Mouse (Mus musculus) lung, embryonic 15.5 days (tissue): ENCODE measurements around the gene Ube2g2. TPM values are rescaled to one million over a fixed set of nuclear protein-coding genes. Genes with fewer than 3 reads are reported as not detected.
"Not testable (repeated sequence)": the region's sequence is repeated elsewhere in the genome, so short reads cannot be mapped to it uniquely, and the experiment has no call there.

ENCODE experiments used
- ATAC-seq: fragments of 200-750 bp; cut with Nextera tagmentation; 2 replicates; pipeline ENCODE4 v1.8.0; 2017; ENCODE audit warnings: moderate number of reproducible peaks, borderline replicate concordance; ENCODE audit not compliant: low FRiP score, low TSS enrichment; ENCODE audit errors: extremely low read depth
- H3K27ac ChIP-seq: fragments of 300-500 bp; sonication (generic); 2 replicates; pipeline ENCODE4 v1.5.1; 2015; ENCODE audit warnings: moderate library complexity, mild to moderate bottlenecking, inconsistent platforms
- H3K27me3 ChIP-seq: fragments of 300-500 bp; sonication (generic); 2 replicates; pipeline ENCODE4 v1.6.1; 2015; ENCODE audit warnings: inconsistent platforms
- H3K36me3 ChIP-seq: fragments of 300-500 bp; sonication (generic); 2 replicates; pipeline ENCODE4 v1.6.1; 2015; ENCODE audit warnings: inconsistent platforms
- H3K4me1 ChIP-seq: fragments of 300-500 bp; sonication (generic); 2 replicates; pipeline ENCODE4 v1.6.1; 2015; ENCODE audit warnings: inconsistent platforms
- H3K4me2 ChIP-seq: fragments of 300-500 bp; sonication (generic); 2 replicates; pipeline ENCODE4 v1.6.1; 2015; ENCODE audit warnings: inconsistent platforms, mild to moderate bottlenecking, moderate library complexity
- H3K4me3 ChIP-seq: fragments of 300-500 bp; sonication (generic); 2 replicates; pipeline ENCODE4 v1.5.1; 2015; ENCODE audit warnings: mild to moderate bottlenecking, inconsistent platforms
- H3K9ac ChIP-seq: fragments of 300-500 bp; sonication (generic); 2 replicates; pipeline ENCODE4 v1.6.1; 2015; ENCODE audit warnings: inconsistent platforms
- H3K9me3 ChIP-seq: fragments of 300-500 bp; sonication (generic); 2 replicates; pipeline ENCODE4 v1.6.1; 2016; ENCODE audit warnings: inconsistent platforms
- WGBS: fragments of 180-500 bp; shearing (Covaris S2); methylation state at CpG from one replicate; pipeline ENCODE4 v1.1.7; 2015; 5-methylcytosine and 5-hydroxymethylcytosine counted together
- microRNA counts: library from miRNA; unstranded; fragments of <30 nt; microRNA quantifications from one replicate; lab custom pipeline; 2016
- microRNA-seq: library from miRNA; unstranded; fragments of <30 nt; microRNA quantifications from one replicate; pipeline ENCODE4, GENCODE M21; 2016
- polyA plus RNA-seq: library from polyadenylated mRNA; unstranded; fragments of >200 nt; fragmentation: Nextera tagmentation; extraction: Ambion mirVana; gene quantifications from 2 replicates; pipeline ENCODE4 v1.2.1, GENCODE M21; 2015

The Ube2g2 gene
- polyA plus RNA-seq, 1 experiment from 2014 or later: 74.3 TPM

DNA sequence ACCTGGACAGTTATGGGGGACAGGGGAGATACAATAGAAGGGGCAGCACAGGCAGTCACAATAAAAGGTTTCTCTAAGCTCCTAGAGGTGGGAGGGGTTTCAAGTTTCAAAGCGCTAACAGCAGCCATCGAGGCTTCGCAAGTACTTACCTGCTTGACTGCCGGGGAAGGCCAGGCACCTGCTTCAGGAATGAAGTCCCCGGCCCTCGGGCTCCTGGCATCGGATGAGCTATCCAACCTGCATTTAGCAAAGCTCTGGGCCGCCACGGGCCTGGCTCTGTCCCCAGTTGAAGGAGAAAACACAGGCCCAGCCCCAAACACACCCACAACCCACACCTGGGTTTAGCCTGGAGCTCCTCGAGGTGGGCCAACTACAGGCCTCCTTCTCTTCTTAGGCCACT is 64.9 kb downstream of the Ube2g2 start:
- no peak overlapping the region for H3K27ac ChIP-seq
- no peak for ATAC-seq
- WGBS: 17% methylated on average over 10 of the region's 10 CpGs
- peaks cover 13% of the 10 kb centered on the region for H3K4me1 ChIP-seq
- no peaks in the 10 kb centered on the region for H3K9me3 ChIP-seq
- no peak overlapping the region for H3K4me3 ChIP-seq
- H3K27me3 ChIP-seq: peaks cover 50% of the 10 kb centered on the region
- H3K4me2 ChIP-seq: no peak overlapping the region
- no peak overlapping the region for H3K9ac ChIP-seq
- H3K36me3 ChIP-seq: no peaks in the 10 kb centered on the region

GRCm38 (mm10) chr10:77690356-77690807 is 68.3 kb downstream of the Ube2g2 start, which contains the start of gene Gm19402:
Gm19402 (minus strand) TSS chr10:77690757.
- H3K4me3 ChIP-seq, H3K27ac ChIP-seq, H3K4me2 ChIP-seq, H3K36me3 ChIP-seq, H3K9ac ChIP-seq, ATAC-seq, H3K9me3 ChIP-seq: not testable (repeated sequence)
- peaks cover 13% of the 10 kb centered on the region for H3K4me1 ChIP-seq
- WGBS: 71% methylated on average over 3 of the region's 3 CpGs
- peaks cover 26% of the 10 kb centered on the region for H3K27me3 ChIP-seq

MicroRNAs encoded within 50 kb of the gene (microRNA counts, 519-probe panel; counts per million panel counts)
- 1,639 counts per million, percentile 9 among the panel's probes with 10 or more counts for microRNA mmu-miR-1930 (lab: Ali Mortazavi, UCI)

Small RNA genes within 50 kb of the gene (microRNA-seq; reads per million reads assigned to microRNA genes)
- 9.6 reads per million, percentile 28 among the genes with 10 or more reads in this experiment for gene Mir1930

Other genes with a start within 250 kb of the Ube2g2 start
- gene Adarb1, start 204.0 kb upstream of the Ube2g2 start, polyA plus RNA-seq: 37.7 and 41.0 TPM in 2 replicates
- 35.1 and 38.0 TPM in 2 replicates for gene Fam207a, start 106.5 kb upstream of the Ube2g2 start, polyA plus RNA-seq
- 3.7 and 5.3 TPM in 2 replicates for gene Itgb2, start 92.0 kb upstream of the Ube2g2 start, polyA plus RNA-seq
- 118 and 122 TPM in 2 replicates for gene Pttg1ip, start 40.6 kb upstream of the Ube2g2 start, polyA plus RNA-seq
- 350 and 361 TPM in 2 replicates for gene Sumo3, start 16.2 kb upstream of the Ube2g2 start, polyA plus RNA-seq
- gene Gm49325, start 16.1 kb upstream of the Ube2g2 start, polyA plus RNA-seq: 0.99 and 1.9 TPM in 2 replicates
- 0.08 and 0.19 TPM in 2 replicates for gene Tspear, start 64.3 kb downstream of the Ube2g2 start, polyA plus RNA-seq
- not detected in 2 replicates for gene Gm19402, start 68.5 kb downstream of the Ube2g2 start, polyA plus RNA-seq
- gene Gm9508, start 75.0 kb downstream of the Ube2g2 start, polyA plus RNA-seq: not detected in 2 replicates
- gene Gm10272, start 84.4 kb downstream of the Ube2g2 start, polyA plus RNA-seq: not detected in 2 replicates
- gene Gm10024, start 89.2 kb downstream of the Ube2g2 start, polyA plus RNA-seq: not detected in 2 replicates
- not detected in 2 replicates for gene Gm10142, start 93.5 kb downstream of the Ube2g2 start, polyA plus RNA-seq
- not detected in 2 replicates for gene Krtap12-1, start 98.3 kb downstream of the Ube2g2 start, polyA plus RNA-seq
- not detected in 2 replicates for gene Gm10100, start 104.2 kb downstream of the Ube2g2 start, polyA plus RNA-seq
- not detected in 2 replicates for gene Gm18596, start 120.4 kb downstream of the Ube2g2 start, polyA plus RNA-seq
- gene Gm9736, start 129.1 kb downstream of the Ube2g2 start, polyA plus RNA-seq: not detected in 2 replicates
- gene Gm3233, start 137.4 kb downstream of the Ube2g2 start, polyA plus RNA-seq: not detected in 2 replicates
- gene Gm3238, start 149.1 kb downstream of the Ube2g2 start, polyA plus RNA-seq: not detected in 2 replicates
- gene Gm7138, start 154.7 kb downstream of the Ube2g2 start, polyA plus RNA-seq: not detected in 2 replicates
- gene Gm3250, start 160.3 kb downstream of the Ube2g2 start, polyA plus RNA-seq: not detected in 2 replicates
- not detected in 2 replicates for gene Gm7137, start 165.9 kb downstream of the Ube2g2 start, polyA plus RNA-seq
- gene Gm9639, start 172.8 kb downstream of the Ube2g2 start, polyA plus RNA-seq: not detected in 2 replicates
- gene Gm19668, start 176.9 kb downstream of the Ube2g2 start, polyA plus RNA-seq: not detected in 2 replicates
- not detected in 2 replicates for gene Gm9507, start 189.6 kb downstream of the Ube2g2 start, polyA plus RNA-seq
- gene Gm2696, start 192.4 kb downstream of the Ube2g2 start, polyA plus RNA-seq: not detected in 2 replicates
- gene Krtap10-4, start 204.8 kb downstream of the Ube2g2 start, polyA plus RNA-seq: not detected in 2 replicates
- gene Krtap10-10, start 213.7 kb downstream of the Ube2g2 start, polyA plus RNA-seq: not detected in 2 replicates
- gene Gm36176, start 224.5 kb downstream of the Ube2g2 start, polyA plus RNA-seq: not detected in 2 replicates
- not detected in 2 replicates for gene Gm10318, start 230.6 kb downstream of the Ube2g2 start, polyA plus RNA-seq
- not detected in 2 replicates for gene Gm3285, start 239.7 kb downstream of the Ube2g2 start, polyA plus RNA-seq